Mouse (Mus musculus): ENCODE measurements around the gene Tmsb15l.

GRCm38 (mm10) chrX:136992191-136992965 lies 15.7 kb upstream of the Tmsb15l start:
- TF ChIP-seq CTCF (IDR thresholded peaks at IDR 0.05; ENCODE audit: control insufficient read depth, insufficient read depth, low read length): no peak
- TF ChIP-seq POLR2A (IDR thresholded peaks at IDR 0.05; ENCODE audit: borderline replicate concordance, control insufficient read depth, low read depth, low read length): no peak

Measured in bone marrow, adult 2 months (tissue).